Mouse (Mus musculus) B cell, adult 2 months (primary cell): ENCODE measurements around the gene Tmem108.

Source experiments
- DNase-seq, 2 experiments: peaks; one replicate each; pipeline ENCODE4 v3.0.0; 2022

Gene Tmem108

DNA sequence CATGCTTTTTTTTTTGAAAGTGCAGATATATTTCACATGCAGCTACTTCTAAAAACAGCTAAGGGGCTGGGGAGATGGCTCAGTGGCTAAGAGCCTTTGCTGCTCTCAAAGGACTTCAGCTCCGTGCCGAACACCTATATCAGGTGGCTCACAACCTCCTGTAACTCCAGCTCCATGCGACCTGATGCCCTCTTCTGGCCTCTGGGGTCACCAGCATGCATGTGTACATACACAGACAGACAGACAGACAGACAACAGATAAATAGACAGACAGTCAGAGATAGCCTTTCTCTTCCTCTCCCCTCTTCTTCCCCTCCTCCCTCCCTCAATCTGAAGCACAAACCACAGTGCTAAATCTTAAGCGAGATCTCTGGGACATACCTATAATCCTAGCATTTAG is 181.5 kb downstream of the Tmem108 start:
- no peak for DNase-seq

DNA sequence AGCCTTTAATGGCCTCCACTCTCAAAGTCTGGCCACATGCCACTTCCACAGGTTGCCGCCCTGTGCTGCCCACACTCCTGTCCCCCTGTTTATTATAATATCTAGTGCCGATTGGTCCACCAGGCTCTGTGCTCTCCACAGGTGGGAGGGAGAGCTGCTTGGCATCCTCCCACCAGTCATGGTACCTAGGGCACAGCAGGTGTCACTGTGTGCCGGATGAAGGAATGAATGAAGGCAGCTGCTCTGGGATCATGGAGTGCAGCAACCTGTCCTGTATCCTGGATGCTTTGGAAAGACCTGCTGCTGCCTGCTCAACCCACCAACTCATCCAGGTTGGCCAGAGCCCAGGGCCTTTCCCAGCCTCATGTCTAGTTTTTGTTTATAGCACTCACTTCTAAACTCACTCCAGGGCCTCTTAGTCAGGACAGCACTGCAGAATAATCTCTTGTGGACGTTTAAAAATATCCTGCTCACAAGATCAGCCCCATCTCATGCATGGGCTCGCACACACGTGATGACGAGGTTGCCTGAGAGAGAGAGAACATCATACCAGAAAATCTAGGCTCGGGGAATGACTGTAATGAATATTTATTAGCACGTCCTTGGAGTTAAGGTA is 182.1 kb downstream of the Tmem108 start:
- no peak for DNase-seq

- DNase-seq = no peak
Observed at GRCm38 (mm10) chr9:103577731-103578130, 183.9 kb downstream of the Tmem108 start.

DNA sequence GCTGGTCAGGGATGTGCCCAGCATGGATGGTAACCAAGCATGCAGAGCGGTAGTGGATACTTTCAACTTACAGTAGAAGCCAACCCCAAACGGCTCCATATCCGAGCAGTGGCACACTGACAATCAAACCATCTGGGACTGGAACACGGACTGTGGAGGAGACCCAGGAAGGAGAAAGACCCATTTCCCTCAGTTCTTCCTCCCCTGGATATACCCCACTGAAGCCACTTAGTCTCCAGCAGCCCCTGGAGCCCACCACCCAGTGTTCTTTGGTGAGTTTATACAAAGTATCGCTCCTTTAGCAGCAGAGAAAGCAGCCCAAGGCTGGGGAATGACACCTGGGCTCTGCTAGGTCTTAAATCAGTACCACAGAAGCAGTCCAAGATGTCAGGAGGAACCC is 184.5 kb downstream of the Tmem108 start:
- DNase-seq = no peak

DNA sequence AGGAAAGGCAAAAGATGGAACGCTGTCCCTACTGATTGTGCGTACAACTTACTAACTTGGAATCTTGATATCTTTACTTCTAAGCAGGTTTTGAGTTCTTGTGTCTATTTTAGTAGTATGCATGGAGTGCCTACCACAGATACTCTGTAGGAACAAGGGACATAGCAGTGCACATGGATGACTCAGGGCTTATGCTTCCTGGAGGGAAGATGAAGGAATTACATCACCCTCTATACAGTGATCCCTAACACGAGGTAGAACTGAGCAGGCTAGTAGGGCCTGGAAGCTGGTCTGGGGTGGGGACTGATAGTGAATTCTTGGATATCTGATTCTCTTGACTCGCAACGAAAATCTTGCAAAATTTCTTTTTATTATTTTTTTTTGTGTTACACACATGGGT is 185.7 kb downstream of the Tmem108 start:
- no peak for DNase-seq

GRCm38 (mm10) chr9:103573994-103574750 is 187.5 kb downstream of the Tmem108 start:
- DNase-seq = no peak

DNA sequence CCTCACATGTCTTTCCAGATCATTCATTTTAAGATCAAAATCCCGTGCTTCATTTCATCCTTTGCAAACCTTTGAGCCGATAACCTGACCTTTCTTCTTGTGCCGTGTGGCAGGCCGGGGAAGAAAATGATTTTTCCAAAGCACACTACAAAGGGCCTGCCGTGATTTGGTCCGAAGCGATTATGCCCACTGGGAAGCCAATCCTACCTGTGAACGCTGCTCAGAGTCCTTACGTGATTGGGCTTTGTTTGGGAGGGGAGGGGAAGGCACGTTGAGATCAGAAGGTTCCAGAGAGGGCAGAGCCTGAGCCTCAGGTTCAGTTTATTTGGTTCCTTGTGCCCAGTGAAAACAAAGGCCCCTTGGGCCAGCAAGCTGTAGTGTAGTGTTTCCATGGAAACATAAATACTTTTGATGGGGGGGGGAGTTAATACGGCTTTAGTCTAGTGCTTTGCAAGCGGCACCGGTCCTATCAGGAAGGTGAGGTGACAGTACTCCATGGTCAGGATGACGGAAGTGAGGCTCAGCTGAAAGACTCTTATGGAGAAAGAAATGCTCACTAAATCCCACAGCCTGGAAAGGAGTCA is 191.4 kb downstream of the Tmem108 start:
- DNase-seq = no peak

DNA sequence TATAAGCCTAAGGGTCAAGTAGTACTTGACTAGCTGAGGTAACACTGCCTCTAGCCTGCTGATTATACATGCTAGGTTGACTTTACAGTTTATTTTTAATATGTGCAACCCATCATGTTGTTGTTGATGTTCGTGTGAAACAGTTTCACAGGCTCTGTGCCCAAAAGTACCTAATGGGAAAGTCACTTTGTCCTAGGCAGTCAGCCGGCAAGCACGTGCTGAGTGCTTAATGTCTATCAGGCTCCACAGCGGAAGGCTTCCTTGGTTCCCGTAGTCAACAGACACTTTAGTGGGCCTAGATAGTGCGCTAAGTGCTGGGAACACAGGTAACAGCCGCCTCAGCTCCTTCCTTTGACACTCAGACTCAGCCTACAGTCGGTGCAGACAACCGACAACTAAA is 192.7 kb downstream of the Tmem108 start:
- DNase-seq = no peak

DNA sequence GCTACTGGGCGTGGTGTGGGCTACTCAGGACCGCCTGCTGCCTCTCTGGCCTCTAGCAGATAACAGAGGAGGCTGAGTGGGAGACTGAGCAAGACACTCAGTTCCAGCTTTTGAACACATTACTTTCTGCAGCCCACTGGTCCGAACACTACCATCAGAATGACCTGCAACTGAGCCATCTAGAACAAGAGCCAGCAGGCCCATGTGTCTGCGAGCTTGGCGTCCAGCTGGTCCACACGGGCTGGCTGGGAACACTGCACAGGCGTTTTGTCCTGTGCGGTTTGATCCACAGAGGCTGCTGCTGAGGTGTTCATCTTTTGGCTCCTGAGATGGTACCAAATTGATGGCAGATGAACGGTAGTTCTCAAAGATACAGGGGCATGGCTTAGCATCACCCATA is 196.5 kb downstream of the Tmem108 start:
- DNase-seq = no peak

DNA sequence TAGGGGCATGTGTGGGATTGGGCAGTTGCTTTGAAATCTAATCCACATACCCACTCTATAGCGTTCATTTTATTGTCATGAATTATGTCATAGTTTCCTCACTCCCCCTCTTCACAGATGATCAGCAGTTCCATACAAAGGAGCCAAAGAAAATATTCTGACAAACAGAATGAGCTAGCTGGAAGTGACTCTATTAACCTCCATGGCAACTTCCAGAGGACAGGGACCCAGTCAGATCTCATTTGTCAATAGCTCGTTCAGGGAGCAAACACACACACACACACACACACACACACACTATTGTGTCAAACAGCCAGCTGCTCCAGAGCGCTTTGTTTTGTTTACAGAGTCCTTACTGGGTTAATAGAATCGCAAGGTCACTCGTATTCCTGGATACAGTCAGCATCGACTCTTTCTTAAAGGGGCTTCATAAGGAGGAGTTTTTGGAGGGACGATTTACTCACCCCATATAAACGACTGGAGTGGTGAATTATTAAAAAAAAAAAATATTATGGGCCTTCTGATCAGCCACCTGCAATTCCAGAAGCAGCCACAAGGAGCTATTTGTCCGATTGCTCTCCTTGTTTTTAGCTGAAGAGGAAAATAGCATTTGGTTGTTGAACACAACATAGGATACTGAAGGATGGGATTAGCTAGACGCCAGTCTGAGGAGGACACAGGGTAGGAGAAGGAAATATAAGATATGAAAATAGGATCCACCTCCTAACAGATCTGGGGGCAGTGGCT is 197.6 kb downstream of the Tmem108 start:
- peak; percentile 45 to 50 for DNase-seq

GRCm38 (mm10) chr9:103562063-103562462 is 199.6 kb downstream of the Tmem108 start:
- DNase-seq = no peak

DNA sequence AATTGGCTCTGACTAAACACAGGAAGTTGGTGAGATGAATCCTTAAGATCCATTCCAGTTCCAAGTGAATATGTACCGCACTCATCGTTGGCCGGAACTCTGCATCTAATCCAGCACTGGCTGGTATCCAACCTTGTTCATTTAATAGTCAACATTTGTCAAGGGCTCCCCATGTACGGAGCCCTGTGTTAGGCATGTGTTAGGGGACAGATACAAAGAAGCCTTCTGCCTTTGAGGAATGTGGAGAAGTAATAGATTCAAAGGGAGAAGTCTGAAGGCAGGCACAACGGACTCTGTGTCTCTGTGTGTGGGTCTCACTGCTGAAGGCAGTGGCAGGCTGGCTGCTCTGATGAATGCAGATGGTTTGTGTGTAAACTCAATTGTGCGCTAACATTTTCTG is 202.9 kb downstream of the Tmem108 start:
- DNase-seq = no peak

DNA sequence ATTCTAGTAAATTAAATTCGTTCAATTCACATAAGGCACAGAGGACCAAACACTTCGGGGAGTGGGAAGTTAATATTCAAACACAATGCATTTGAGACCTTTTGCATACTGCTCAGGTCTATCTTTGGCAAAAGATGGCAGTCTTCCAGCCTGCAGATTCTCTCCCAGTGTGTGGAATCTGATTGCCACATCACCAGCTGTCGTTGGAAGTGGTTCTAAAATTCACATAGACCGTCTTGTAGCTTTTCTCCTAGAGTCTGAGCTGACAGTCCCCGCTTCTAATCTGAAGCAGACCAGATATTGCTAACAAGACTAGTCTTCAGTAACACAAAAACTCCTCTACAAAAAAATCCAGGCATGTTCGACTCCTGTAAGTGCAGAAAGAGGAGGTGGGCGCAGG is 203.4 kb downstream of the Tmem108 start:
- DNase-seq = no peak

GRCm38 (mm10) chr9:103557085-103557484 is 204.6 kb downstream of the Tmem108 start:
- no peak for DNase-seq

- DNase-seq = no peak
Observed at GRCm38 (mm10) chr9:103555334-103555733, 206.3 kb downstream of the Tmem108 start.

- no peak for DNase-seq
Observed at GRCm38 (mm10) chr9:103550661-103551248, 210.9 kb downstream of the Tmem108 start.

DNA sequence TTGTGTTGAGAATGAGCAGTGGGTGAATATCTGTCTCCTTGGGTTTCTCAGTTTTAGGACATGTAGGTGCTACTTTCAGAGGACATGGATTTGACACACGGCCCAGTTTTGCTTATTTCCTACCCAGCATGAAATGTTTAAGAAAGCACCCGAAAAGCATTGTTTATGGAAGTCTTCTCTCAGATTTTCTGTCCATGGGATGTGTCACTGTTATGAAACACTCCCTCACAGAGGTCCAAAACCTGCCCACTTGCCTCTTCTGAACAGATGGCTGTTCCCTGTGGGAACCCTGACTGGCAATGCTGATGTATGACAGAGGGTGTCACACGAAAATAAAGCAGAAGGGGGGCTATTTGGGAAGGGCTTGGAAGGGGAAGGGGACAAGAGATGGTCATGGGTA is 212.5 kb downstream of the Tmem108 start:
- no peak for DNase-seq

GRCm38 (mm10) chr9:103548606-103549005 is 213.0 kb downstream of the Tmem108 start:
- no peak for DNase-seq

GRCm38 (mm10) chr9:103546695-103547645 is 214.7 kb downstream of the Tmem108 start:
- DNase-seq = no peak

DNA sequence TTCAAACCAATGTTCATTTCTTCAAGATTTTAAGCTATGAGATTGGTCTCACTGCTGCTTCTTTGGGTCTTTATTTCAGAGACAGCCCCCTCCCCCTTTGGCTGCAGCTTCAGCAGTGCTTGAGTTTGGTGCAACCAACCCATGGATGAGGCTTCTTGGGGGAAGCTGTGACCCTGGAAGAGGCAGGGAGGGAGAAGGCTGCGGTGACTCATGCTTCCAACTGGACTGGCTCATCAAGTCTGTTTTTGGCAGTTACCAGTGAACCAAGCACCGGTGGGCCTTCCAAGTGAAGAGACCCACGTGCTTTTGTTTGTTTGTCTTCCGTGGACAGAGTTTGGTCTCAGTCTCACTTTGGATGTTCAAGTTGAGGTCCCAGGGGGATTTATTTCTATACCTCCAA is 215.9 kb downstream of the Tmem108 start:
- DNase-seq = no peak

GRCm38 (mm10) chr9:103545271-103545670 is 216.4 kb downstream of the Tmem108 start:
- DNase-seq = no peak

DNA sequence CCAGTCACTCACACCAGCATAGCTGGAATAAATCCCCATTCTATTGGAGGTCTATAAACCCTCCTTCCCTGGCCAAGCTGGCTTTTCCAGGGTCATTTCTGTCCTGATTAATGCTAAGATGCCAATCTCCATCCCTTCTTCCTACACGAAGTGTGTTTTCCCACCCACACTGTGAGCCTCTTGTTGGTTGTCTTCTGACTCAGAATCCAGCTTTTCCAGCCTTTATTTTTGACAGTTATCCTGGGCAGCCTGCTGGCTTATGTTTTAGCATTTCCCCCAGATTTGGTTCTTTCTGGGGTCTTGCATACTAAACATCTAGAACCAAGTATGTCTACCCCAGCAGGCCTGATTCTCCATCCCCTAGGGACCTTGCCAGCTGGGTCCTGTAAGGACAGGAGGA is 217.0 kb downstream of the Tmem108 start:
- no peak for DNase-seq
